Mouse (Mus musculus) liver, embryonic 18 days (tissue): ENCODE measurements around the gene Abcc10. TPM values are rescaled to one million over a fixed set of nuclear protein-coding genes. Genes with fewer than 3 reads are reported as not detected.

Experiments used
- polyA plus RNA-seq: library from polyadenylated mRNA; depleted of rRNA; stranded (reverse); fragments of >200 nt; gene quantifications from 2 replicates; pipeline ENCODE4 v1.2.3, GENCODE M21; 2012; rRNA removed

The Abcc10 gene
- 2.9 and 3.6 TPM in 2 replicates for polyA plus RNA-seq

GRCm38 (mm10) chr17:46327906-46328534 is at the start of gene Abcc10:
Gene Abcc10, minus strand, starts transcription at chr17:46328352.

GRCm38 (mm10) chr17:46297364-46298219 is 30.6 kb downstream of the Abcc10 start, which contains the start of gene Dlk2:
Gene Dlk2, plus strand, starts transcription at chr17:46297421.

GRCm38 (mm10) chr17:46282483-46283123 is 45.5 kb downstream of the Abcc10 start, which contains the start of gene Tjap1:
Gene Tjap1, minus strand, starts transcription at chr17:46283026.

GRCm38 (mm10) chr17:46253452-46254084 is 74.6 kb downstream of the Abcc10 start, which contains the start of gene Lrrc73:
Gene Lrrc73, plus strand, starts transcription at chr17:46253531.

Other genes with a start within 250 kb of the Abcc10 start
- gene Mrps18a, start 217.4 kb downstream of the Abcc10 start, polyA plus RNA-seq = 24.6 and 25.1 TPM in 2 replicates
- gene Rsph9, start 184.1 kb downstream of the Abcc10 start, polyA plus RNA-seq = 1.4 and 1.6 TPM in 2 replicates
- gene Mad2l1bp, start 174.8 kb downstream of the Abcc10 start, polyA plus RNA-seq = 19.4 and 20.0 TPM in 2 replicates
- gene Gtpbp2, start 167.3 kb downstream of the Abcc10 start, polyA plus RNA-seq = 88.1 and 108 TPM in 2 replicates
- gene Polh, start 125.7 kb downstream of the Abcc10 start, polyA plus RNA-seq = 5.7 and 5.9 TPM in 2 replicates
- gene Xpo5, start 125.6 kb downstream of the Abcc10 start, polyA plus RNA-seq = 10.5 and 11.9 TPM in 2 replicates
- 31.3 and 34.1 TPM in 2 replicates for gene Polr1c, start 80.3 kb downstream of the Abcc10 start, polyA plus RNA-seq
- 36.4 and 36.8 TPM in 2 replicates for gene Yipf3, start 80.3 kb downstream of the Abcc10 start, polyA plus RNA-seq
- 0.08 and 0.12 TPM in 2 replicates for gene Lrrc73, start 74.8 kb downstream of the Abcc10 start, polyA plus RNA-seq
- 9.1 and 9.2 TPM in 2 replicates for gene Tjap1, start 45.3 kb downstream of the Abcc10 start, polyA plus RNA-seq
- gene Dlk2, start 30.9 kb downstream of the Abcc10 start, polyA plus RNA-seq = 0.02 TPM in 2 replicates
- 2.4 and 2.8 TPM in 2 replicates for gene Zfp318, start 55.4 kb upstream of the Abcc10 start, polyA plus RNA-seq
- gene Crip3, start 100.6 kb upstream of the Abcc10 start, polyA plus RNA-seq = 0.10 and 0.14 TPM in 2 replicates
- not detected in 2 replicates for gene Slc22a7, start 110.1 kb upstream of the Abcc10 start, polyA plus RNA-seq
- gene Ttbk1, start 159.3 kb upstream of the Abcc10 start, polyA plus RNA-seq = 0.01 TPM in 2 replicates
- gene Dnph1, start 168.4 kb upstream of the Abcc10 start, polyA plus RNA-seq = 6.1 TPM in 2 replicates
- gene Cul9, start 218.0 kb upstream of the Abcc10 start, polyA plus RNA-seq = 2.0 and 2.2 TPM in 2 replicates
- gene Srf, start 227.8 kb upstream of the Abcc10 start, polyA plus RNA-seq = 14.0 and 15.7 TPM in 2 replicates